Mouse (Mus musculus) hematopoietic stem cell, adult 5-6 weeks (primary cell): ENCODE results near the gene Ddost. TPM values are rescaled to one million over a fixed set of nuclear protein-coding genes. Genes with fewer than 3 reads are reported as not detected.
"Not testable (repeated sequence)": the region's sequence is repeated elsewhere in the genome, so short reads cannot be mapped to it uniquely, and the experiment has no call there.

ENCODE experiments used
- ATAC-seq, 2 experiments: fragments of 125-278 bp in 1 of 2; replicated peaks in 1 of 2; 2 replicates each; pipeline ENCODE4 v1.8.0; 2016 to 2017; ENCODE audit warnings: inconsistent platforms in 2 of 2, mild to moderate bottlenecking in 2 of 2, moderate number of reproducible peaks in 2 of 2, low read depth in 1 of 2, moderate TSS enrichment in 1 of 2; ENCODE audit not compliant: low FRiP score in 2 of 2, poor library complexity in 2 of 2, severe bottlenecking in 2 of 2, insufficient read depth in 1 of 2, low TSS enrichment in 1 of 2
- total RNA-seq: library from RNA; stranded (forward); fragments of 172-1452, 232-1000 nt; gene quantifications from 2 replicates; pipeline ENCODE4 v1.2.3, GENCODE M21; 2017

Gene Ddost
- total RNA-seq, 1 experiment from 2014 or later: 95.1 TPM

GRCm38 (mm10) chr4:138326077-138326695, 21.7 kb downstream of the Ddost start, which contains the start of gene Pink1:
Gene Pink1, minus strand, starts transcription at chr4:138326307.
- ATAC-seq: peak; percentile 72 to 84; a peak in 3 of 4 replicates

GRCm38 (mm10) chr4:138327155-138327554, 22.6 kb downstream of the Ddost start:
- ATAC-seq: not testable (repeated sequence)

- ATAC-seq: no peak
Measured at GRCm38 (mm10) chr4:138327891-138328470, 23.5 kb downstream of the Ddost start.

GRCm38 (mm10) chr4:138330264-138330671, 25.7 kb downstream of the Ddost start:
- ATAC-seq: no peak

- no peak for ATAC-seq
Measured at GRCm38 (mm10) chr4:138331647-138332046, 27.1 kb downstream of the Ddost start.

GRCm38 (mm10) chr4:138333135-138333534, 28.6 kb downstream of the Ddost start:
- no peak for ATAC-seq

GRCm38 (mm10) chr4:138335036-138335435, 30.5 kb downstream of the Ddost start:
- ATAC-seq: no peak

- no peak for ATAC-seq
Measured at GRCm38 (mm10) chr4:138335648-138336047, 31.1 kb downstream of the Ddost start.

GRCm38 (mm10) chr4:138336876-138337275, 32.3 kb downstream of the Ddost start:
- no peak for ATAC-seq

GRCm38 (mm10) chr4:138337341-138337740, 32.8 kb downstream of the Ddost start:
- ATAC-seq: no peak

GRCm38 (mm10) chr4:138339963-138340362, 35.4 kb downstream of the Ddost start:
- ATAC-seq: 0 out of 4 replicates have a peak, but pooled peaks of 1 of the 2 experiments have one; percentile 32

GRCm38 (mm10) chr4:138341393-138341792, 36.9 kb downstream of the Ddost start:
- ATAC-seq: no peak

- no peak for ATAC-seq
Measured at GRCm38 (mm10) chr4:138342048-138342447, 37.5 kb downstream of the Ddost start.

GRCm38 (mm10) chr4:138342778-138343177, 38.2 kb downstream of the Ddost start:
- ATAC-seq: no peak

GRCm38 (mm10) chr4:138343341-138343837, 38.9 kb downstream of the Ddost start:
- ATAC-seq: no peak

GRCm38 (mm10) chr4:138344891-138345545, 40.5 kb downstream of the Ddost start:
- no peak for ATAC-seq

GRCm38 (mm10) chr4:138347280-138347679, 42.8 kb downstream of the Ddost start:
- ATAC-seq: no peak

- no peak for ATAC-seq
Measured at GRCm38 (mm10) chr4:138348716-138349115, 44.2 kb downstream of the Ddost start.
